Mouse (Mus musculus): ENCODE data around the gene Svbp. TPM values are rescaled to one million over a fixed set of nuclear protein-coding genes. Genes with fewer than 3 reads are reported as not detected.

Gene Svbp
- polyA plus RNA-seq, 1 experiment from 2014 or later = 301 TPM

- H3K36me3 ChIP-seq (ENCODE audit: control insufficient read depth, insufficient read depth, low read length) = peaks cover 26% of the 10 kb centered on the region
- H3K27me3 ChIP-seq (replicated peaks; ENCODE audit: control insufficient read depth, insufficient read depth, low read length) = no peaks in the 10 kb centered on the region
- H3K9me3 ChIP-seq (replicated peaks; ENCODE audit: control insufficient read depth, low read length) = no peaks in the 10 kb centered on the region
- no peak overlapping the region for H3K4me3 ChIP-seq (ENCODE audit: low read depth, low read length)
- ATAC-seq (no peak), DNase-seq (ENCODE audit: low spot score) (no peak)
- H3K9ac ChIP-seq (ENCODE audit: low read length) = no peak overlapping the region
- H3K4me1 ChIP-seq (ENCODE audit: control insufficient read depth, insufficient read depth, low read length) = no peaks in the 10 kb centered on the region
- no peak overlapping the region for H3K27ac ChIP-seq (ENCODE audit: low read depth, low read length)
- H3K4me2 ChIP-seq (ENCODE audit: low read length) = no peak overlapping the region
- 87% methylated on average over 4 of the region's 4 CpGs for WGBS
These were observed 28.0 kb upstream of the Svbp start for GRCm38 (mm10) chr4:119167068-119167467.

- Histone ChIP-seq H3K9me3 (replicated peaks; ENCODE audit: control insufficient read depth, low read length) (no peaks in the 10 kb centered on the region), H3K4me1 (ENCODE audit: control insufficient read depth, insufficient read depth, low read length) (peaks cover under 1% of the 10 kb centered on the region; the same call in 1 of the 2 replicates), H3K4me3 (ENCODE audit: low read depth, low read length) (no peak overlapping the region), H3K36me3 (ENCODE audit: control insufficient read depth, insufficient read depth, low read length) (peaks cover 26% of the 10 kb centered on the region), H3K4me2 (ENCODE audit: low read length) (no peak overlapping the region), H3K27me3 (replicated peaks; ENCODE audit: control insufficient read depth, insufficient read depth, low read length) (no peaks in the 10 kb centered on the region), H3K27ac (ENCODE audit: low read depth, low read length) (no peak overlapping the region), H3K9ac (ENCODE audit: low read length) (no peak overlapping the region)
- DNase-seq (ENCODE audit: low spot score) (peak; percentile 92), ATAC-seq (peak; percentile 81)
- 7% methylated on average over 4 of the region's 4 CpGs for WGBS
These were observed 27.4 kb upstream of the Svbp start for GRCm38 (mm10) chr4:119167663-119168062.

DNA sequence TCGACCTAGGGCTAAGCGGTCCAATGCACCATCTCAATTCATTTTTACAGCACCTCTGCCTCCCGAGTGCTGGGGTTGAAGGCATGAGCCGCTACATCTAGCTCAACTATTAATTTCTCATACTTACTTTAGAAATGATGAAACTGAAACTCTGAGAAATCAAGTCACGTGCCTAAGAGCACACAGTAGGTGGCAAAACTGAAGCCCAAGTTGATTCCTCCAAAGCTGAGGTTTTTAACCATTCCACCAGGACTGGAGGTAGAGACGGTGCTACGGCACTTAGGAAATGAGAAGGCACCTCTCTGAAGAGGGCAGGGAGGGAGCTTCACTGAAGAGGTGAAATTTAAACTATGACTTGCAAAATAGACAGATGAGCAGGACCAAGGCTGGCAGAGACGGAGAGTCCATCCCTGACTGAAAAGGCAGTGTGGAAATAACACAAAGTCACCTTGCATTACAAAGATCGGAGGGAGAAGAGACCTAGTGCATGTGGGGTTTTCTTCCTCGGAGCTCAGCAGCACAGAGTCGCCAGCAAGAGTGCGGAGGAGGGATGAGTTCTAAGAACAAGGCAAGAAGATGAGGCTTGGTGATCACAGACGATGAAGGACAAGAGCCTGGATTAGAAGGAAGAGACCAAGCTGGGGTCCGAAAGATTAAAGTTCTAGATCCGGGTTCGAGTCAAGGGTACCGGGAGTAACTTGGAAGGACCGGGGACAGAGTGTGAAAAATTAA is 22.0 kb upstream of the Svbp start:
- Histone ChIP-seq H3K27ac (ENCODE audit: low read depth, low read length) (no peak overlapping the region), H3K36me3 (ENCODE audit: control insufficient read depth, insufficient read depth, low read length) (peaks cover 23% of the 10 kb centered on the region), H3K4me1 (ENCODE audit: control insufficient read depth, insufficient read depth, low read length) (peaks cover 6% of the 10 kb centered on the region), H3K9ac (ENCODE audit: low read length) (peak overlapping the region; percentile 85), H3K4me2 (ENCODE audit: low read length) (peak overlapping the region; percentile 64), H3K27me3 (replicated peaks; ENCODE audit: control insufficient read depth, insufficient read depth, low read length) (no peaks in the 10 kb centered on the region), H3K4me3 (ENCODE audit: low read depth, low read length) (peak overlapping the region; percentile 73), H3K9me3 (replicated peaks; ENCODE audit: control insufficient read depth, low read length) (no peaks in the 10 kb centered on the region)
- ATAC-seq (no peak), DNase-seq (ENCODE audit: low spot score) (no peak)
- WGBS = 45% methylated on average over 18 of the region's 18 CpGs

GRCm38 (mm10) chr4:119173851-119174453 is 21.2 kb upstream of the Svbp start, which contains the start of gene Zfp691:
Gene Zfp691 (minus strand): TSS chr4:119174195.
- peak within 1 kb of the TSS; percentile 85 for H3K9ac ChIP-seq (ENCODE audit: low read length)
- no peak within 1 kb of the TSS for H3K27ac ChIP-seq (ENCODE audit: low read depth, low read length)
- peak within 1 kb of the TSS; percentile 64 for H3K4me2 ChIP-seq (ENCODE audit: low read length)
- peaks cover 17% of the 10 kb centered on the region for H3K36me3 ChIP-seq (ENCODE audit: control insufficient read depth, insufficient read depth, low read length)
- H3K4me3 ChIP-seq (ENCODE audit: low read depth, low read length) = peak within 1 kb of the TSS; percentile 73
- no peaks in the 10 kb centered on the region for H3K27me3 ChIP-seq (replicated peaks; ENCODE audit: control insufficient read depth, insufficient read depth, low read length)
- no peaks in the 10 kb centered on the region for H3K9me3 ChIP-seq (replicated peaks; ENCODE audit: control insufficient read depth, low read length)
- peak; percentile 100 for ATAC-seq
- WGBS = under 1% methylated on average over 39 of the region's 40 CpGs
- peaks cover 6% of the 10 kb centered on the region for H3K4me1 ChIP-seq (ENCODE audit: control insufficient read depth, insufficient read depth, low read length)
- DNase-seq (ENCODE audit: low spot score) = peak; percentile 99

- 80% methylated on average over 5 of the region's 5 CpGs for WGBS
These were observed 17.4 kb upstream of the Svbp start for GRCm38 (mm10) chr4:119177702-119178101.

GRCm38 (mm10) chr4:119178331-119178730 is 16.8 kb upstream of the Svbp start:
- Histone ChIP-seq H3K27ac (ENCODE audit: low read depth, low read length) (no peak overlapping the region), H3K4me2 (ENCODE audit: low read length) (no peak overlapping the region), H3K9me3 (replicated peaks; ENCODE audit: control insufficient read depth, low read length) (no peaks in the 10 kb centered on the region), H3K9ac (ENCODE audit: low read length) (no peak overlapping the region), H3K4me3 (ENCODE audit: low read depth, low read length) (no peak overlapping the region), H3K36me3 (ENCODE audit: control insufficient read depth, insufficient read depth, low read length) (no peaks in the 10 kb centered on the region), H3K27me3 (replicated peaks; ENCODE audit: control insufficient read depth, insufficient read depth, low read length) (no peaks in the 10 kb centered on the region), H3K4me1 (ENCODE audit: control insufficient read depth, insufficient read depth, low read length) (no peaks in the 10 kb centered on the region)
- ATAC-seq (no peak), DNase-seq (ENCODE audit: low spot score) (no peak)
- WGBS = 83% methylated on average over 18 of the region's 18 CpGs

More at GRCm38 (mm10) chr4:119177702-119178101, 17.4 kb upstream of the Svbp start:
- DNase-seq (ENCODE audit: low spot score) (no peak), ATAC-seq (no peak)
- Histone ChIP-seq H3K4me1 (ENCODE audit: control insufficient read depth, insufficient read depth, low read length) (peaks cover 5% of the 10 kb centered on the region), H3K36me3 (ENCODE audit: control insufficient read depth, insufficient read depth, low read length) (no peaks in the 10 kb centered on the region), H3K27ac (ENCODE audit: low read depth, low read length) (no peak overlapping the region), H3K4me3 (ENCODE audit: low read depth, low read length) (no peak overlapping the region), H3K27me3 (replicated peaks; ENCODE audit: control insufficient read depth, insufficient read depth, low read length) (no peaks in the 10 kb centered on the region), H3K9ac (ENCODE audit: low read length) (no peak overlapping the region), H3K9me3 (replicated peaks; ENCODE audit: control insufficient read depth, low read length) (no peaks in the 10 kb centered on the region), H3K4me2 (ENCODE audit: low read length) (no peak overlapping the region)

- H3K9ac ChIP-seq (ENCODE audit: low read length) = no peak overlapping the region
- H3K4me1 ChIP-seq (ENCODE audit: control insufficient read depth, insufficient read depth, low read length) = no peaks in the 10 kb centered on the region
- H3K36me3 ChIP-seq (ENCODE audit: control insufficient read depth, insufficient read depth, low read length) = no peaks in the 10 kb centered on the region
- no peak overlapping the region for H3K27ac ChIP-seq (ENCODE audit: low read depth, low read length)
- WGBS = 53% methylated on average over 4 of the region's 4 CpGs
- no peak for ATAC-seq
- H3K4me3 ChIP-seq (ENCODE audit: low read depth, low read length) = no peak overlapping the region
- H3K4me2 ChIP-seq (ENCODE audit: low read length) = no peak overlapping the region
- no peaks in the 10 kb centered on the region for H3K27me3 ChIP-seq (replicated peaks; ENCODE audit: control insufficient read depth, insufficient read depth, low read length)
- DNase-seq (ENCODE audit: low spot score) = no peak
- H3K9me3 ChIP-seq (replicated peaks; ENCODE audit: control insufficient read depth, low read length) = no peaks in the 10 kb centered on the region
These were observed 14.9 kb upstream of the Svbp start for GRCm38 (mm10) chr4:119180133-119180707.

GRCm38 (mm10) chr4:119181456-119181855 is 13.7 kb upstream of the Svbp start:
- H3K4me2 ChIP-seq (ENCODE audit: low read length) = no peak overlapping the region
- WGBS = 89% methylated on average over 9 of the region's 9 CpGs

GRCm38 (mm10) chr4:119183525-119183924 is 11.6 kb upstream of the Svbp start:
- DNase-seq (ENCODE audit: low spot score) (no peak), ATAC-seq (no peak)
- Histone ChIP-seq H3K27ac (ENCODE audit: low read depth, low read length) (no peak overlapping the region), H3K4me3 (ENCODE audit: low read depth, low read length) (no peak overlapping the region), H3K36me3 (ENCODE audit: control insufficient read depth, insufficient read depth, low read length) (no peaks in the 10 kb centered on the region), H3K27me3 (replicated peaks; ENCODE audit: control insufficient read depth, insufficient read depth, low read length) (no peaks in the 10 kb centered on the region), H3K4me1 (ENCODE audit: control insufficient read depth, insufficient read depth, low read length) (no peaks in the 10 kb centered on the region), H3K9ac (ENCODE audit: low read length) (no peak overlapping the region), H3K4me2 (ENCODE audit: low read length) (no peak overlapping the region), H3K9me3 (replicated peaks; ENCODE audit: control insufficient read depth, low read length) (no peaks in the 10 kb centered on the region)
- WGBS = 58% methylated on average over 1 of the region's 1 CpGs

More at GRCm38 (mm10) chr4:119181456-119181855, 13.7 kb upstream of the Svbp start:
- no peak for ATAC-seq
- Histone ChIP-seq H3K9me3 (replicated peaks; ENCODE audit: control insufficient read depth, low read length) (no peaks in the 10 kb centered on the region), H3K9ac (ENCODE audit: low read length) (no peak overlapping the region), H3K4me3 (ENCODE audit: low read depth, low read length) (no peak overlapping the region), H3K27ac (ENCODE audit: low read depth, low read length) (no peak overlapping the region), H3K36me3 (ENCODE audit: control insufficient read depth, insufficient read depth, low read length) (no peaks in the 10 kb centered on the region), H3K4me1 (ENCODE audit: control insufficient read depth, insufficient read depth, low read length) (no peaks in the 10 kb centered on the region), H3K27me3 (replicated peaks; ENCODE audit: control insufficient read depth, insufficient read depth, low read length) (no peaks in the 10 kb centered on the region)
- no peak for DNase-seq (ENCODE audit: low spot score)

All from forebrain, embryonic 14.5 days (tissue).